Mouse (Mus musculus): ENCODE measurements around the gene Tardbp. TPM values are rescaled to one million over a fixed set of nuclear protein-coding genes. Genes with fewer than 3 reads are reported as not detected.

The Tardbp gene
- polyA plus RNA-seq, 1 experiment from 2014 or later, result 166 TPM

DNA sequence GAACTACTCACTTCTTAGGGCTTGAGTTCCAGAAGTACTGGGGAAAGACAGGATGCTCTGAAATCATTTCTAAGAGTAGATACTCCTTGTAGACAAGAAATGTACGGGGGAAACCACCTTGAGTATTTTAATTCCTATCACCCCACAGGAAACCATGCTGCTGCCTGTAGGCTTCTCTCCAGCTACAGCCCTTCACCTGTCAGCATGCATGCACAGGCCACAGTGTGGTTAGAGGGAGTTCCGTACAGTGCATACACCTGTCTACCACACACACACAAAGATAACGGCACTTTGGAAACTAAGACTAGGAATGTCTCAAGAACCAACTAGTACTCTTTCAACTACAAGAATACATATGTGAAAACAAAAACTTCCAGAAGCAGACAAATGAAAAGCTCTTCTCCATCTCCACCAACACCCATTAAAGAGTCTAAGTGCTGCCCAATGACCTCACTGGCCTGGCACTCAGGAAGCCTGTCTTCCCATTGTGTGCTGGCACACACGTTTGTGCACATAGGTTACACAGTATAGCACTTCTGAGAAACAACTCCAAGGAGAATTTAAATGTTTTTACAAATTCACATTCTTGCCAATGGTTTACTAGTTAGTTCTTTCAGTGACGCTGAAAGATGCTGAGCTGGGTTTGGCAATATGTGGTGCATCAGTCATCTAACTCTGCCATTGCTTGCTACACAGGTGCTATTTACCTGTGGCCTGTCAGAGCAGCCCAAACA is 16.0 kb downstream of the Tardbp start:
- no peaks in the 10 kb centered on the region for H3K9me3 ChIP-seq (replicated peaks; ENCODE audit: control insufficient read depth, low read length, poor library complexity, severe bottlenecking)
- WGBS, result 69% methylated on average over 5 of the region's 5 CpGs
- no peak overlapping the region for H3K27ac ChIP-seq (ENCODE audit: low read length)
- ATAC-seq, result no peak
- H3K4me2 ChIP-seq (ENCODE audit: low read length), result no peak overlapping the region
- H3K36me3 ChIP-seq (ENCODE audit: control insufficient read depth, insufficient read depth, low read length), result peaks cover 12% of the 10 kb centered on the region; the same call in 1 of the 2 replicates
- H3K9ac ChIP-seq (ENCODE audit: low read depth, low read length), result no peak overlapping the region
- H3K4me1 ChIP-seq (ENCODE audit: control insufficient read depth, insufficient read depth, low read length), result no peaks in the 10 kb centered on the region; the same call in 1 of the 2 replicates
- no peak overlapping the region for H3K4me3 ChIP-seq (ENCODE audit: low read depth, low read length)
- no peaks in the 10 kb centered on the region for H3K27me3 ChIP-seq (ENCODE audit: control insufficient read depth, insufficient read depth, low read depth, low read length)

- H3K27ac ChIP-seq (ENCODE audit: low read length), result no peak overlapping the region
- H3K27me3 ChIP-seq (ENCODE audit: control insufficient read depth, insufficient read depth, low read depth, low read length), result no peaks in the 10 kb centered on the region
- H3K9me3 ChIP-seq (replicated peaks; ENCODE audit: control insufficient read depth, low read length, poor library complexity, severe bottlenecking), result no peaks in the 10 kb centered on the region
- 90% methylated on average over 5 of the region's 5 CpGs for WGBS
- H3K36me3 ChIP-seq (ENCODE audit: control insufficient read depth, insufficient read depth, low read length), result peaks cover 9% of the 10 kb centered on the region; the same call in 1 of the 2 replicates
- no peak overlapping the region for H3K4me3 ChIP-seq (ENCODE audit: low read depth, low read length)
- ATAC-seq, result no peak
- no peak overlapping the region for H3K4me2 ChIP-seq (ENCODE audit: low read length)
- no peaks in the 10 kb centered on the region; the same call in 1 of the 2 replicates for H3K4me1 ChIP-seq (ENCODE audit: control insufficient read depth, insufficient read depth, low read length)
- no peak overlapping the region for H3K9ac ChIP-seq (ENCODE audit: low read depth, low read length)
Measured at GRCm38 (mm10) chr4:148609805-148610204, 17.0 kb downstream of the Tardbp start.

DNA sequence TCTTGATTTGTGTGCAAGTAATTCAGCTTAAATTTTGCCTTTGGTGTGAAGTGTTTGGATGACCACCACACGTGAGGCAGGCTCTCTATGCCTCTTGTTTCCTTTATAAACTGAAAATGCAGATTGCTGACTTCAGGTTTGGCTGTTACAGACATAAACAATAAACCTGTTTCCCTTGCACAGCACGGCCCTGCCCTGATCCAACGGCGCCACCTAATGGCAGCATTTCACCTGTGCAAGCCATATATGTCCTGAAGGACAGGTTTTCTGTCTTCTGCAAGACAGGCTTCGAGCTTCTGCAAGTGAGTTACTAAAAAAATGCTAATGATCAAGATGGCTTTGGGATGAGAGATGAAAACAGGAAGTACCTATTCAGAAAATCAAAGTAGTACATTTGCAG is 19.1 kb downstream of the Tardbp start:
- Histone ChIP-seq H3K4me1 (ENCODE audit: control insufficient read depth, insufficient read depth, low read length) (no peaks in the 10 kb centered on the region), H3K36me3 (ENCODE audit: control insufficient read depth, insufficient read depth, low read length) (no peaks in the 10 kb centered on the region), H3K27me3 (ENCODE audit: control insufficient read depth, insufficient read depth, low read depth, low read length) (no peaks in the 10 kb centered on the region), H3K4me2 (ENCODE audit: low read length) (no peak overlapping the region), H3K27ac (ENCODE audit: low read length) (no peak overlapping the region), H3K9ac (ENCODE audit: low read depth, low read length) (no peak overlapping the region), H3K9me3 (replicated peaks; ENCODE audit: control insufficient read depth, low read length, poor library complexity, severe bottlenecking) (no peaks in the 10 kb centered on the region), H3K4me3 (ENCODE audit: low read depth, low read length) (no peak overlapping the region)
- 23% methylated on average over 5 of the region's 5 CpGs for WGBS
- ATAC-seq, result no peak

- no peak overlapping the region for H3K4me3 ChIP-seq (ENCODE audit: low read depth, low read length)
- no peak overlapping the region for H3K27ac ChIP-seq (ENCODE audit: low read length)
- H3K4me1 ChIP-seq (ENCODE audit: control insufficient read depth, insufficient read depth, low read length), result no peaks in the 10 kb centered on the region
- WGBS, result 85% methylated on average over 3 of the region's 3 CpGs
- H3K9me3 ChIP-seq (replicated peaks; ENCODE audit: control insufficient read depth, low read length, poor library complexity, severe bottlenecking), result no peaks in the 10 kb centered on the region
- H3K4me2 ChIP-seq (ENCODE audit: low read length), result no peak overlapping the region
- ATAC-seq, result no peak
- no peaks in the 10 kb centered on the region for H3K27me3 ChIP-seq (ENCODE audit: control insufficient read depth, insufficient read depth, low read depth, low read length)
- no peaks in the 10 kb centered on the region for H3K36me3 ChIP-seq (ENCODE audit: control insufficient read depth, insufficient read depth, low read length)
- no peak overlapping the region for H3K9ac ChIP-seq (ENCODE audit: low read depth, low read length)
Measured at GRCm38 (mm10) chr4:148604541-148605165, 22.2 kb downstream of the Tardbp start.

GRCm38 (mm10) chr4:148604141-148604540 is 22.7 kb downstream of the Tardbp start:
- H3K9ac ChIP-seq (ENCODE audit: low read depth, low read length), result no peak overlapping the region

DNA sequence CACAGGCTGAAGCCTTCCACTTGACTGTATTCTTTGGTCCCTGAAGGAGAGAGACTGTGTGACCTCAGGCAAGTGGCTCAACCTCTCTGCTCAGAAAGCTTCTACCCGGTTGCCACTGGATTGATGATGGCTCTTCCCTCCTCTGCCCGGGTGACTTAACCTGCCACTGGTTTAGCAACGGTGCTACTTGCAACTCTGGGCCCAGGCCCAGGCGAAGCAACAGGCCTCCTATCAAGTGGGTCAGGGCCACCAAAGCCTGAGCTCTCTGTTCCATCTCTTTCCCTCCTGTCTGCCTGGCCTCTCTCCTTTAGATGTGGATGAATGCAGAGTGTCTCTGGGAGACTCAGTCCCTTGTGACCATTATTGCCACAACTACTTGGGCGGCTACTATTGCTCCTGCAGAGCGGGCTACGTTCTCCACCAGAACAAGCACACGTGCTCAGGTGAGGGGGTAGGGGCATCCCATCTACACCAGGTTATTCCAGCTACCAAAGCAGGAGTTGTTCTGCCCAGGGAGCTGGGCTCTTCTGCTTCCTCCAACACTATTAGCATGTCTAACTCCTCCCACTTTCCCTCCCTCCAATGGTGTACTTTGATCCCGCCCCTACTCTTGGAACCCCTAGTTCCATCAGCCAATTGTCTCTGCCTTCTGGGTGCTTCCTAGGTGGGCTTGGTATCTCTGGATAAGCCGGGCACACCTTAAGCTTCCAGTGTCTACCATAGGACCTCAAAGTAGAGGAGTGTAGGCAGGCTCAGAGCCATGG is 23.3 kb downstream of the Tardbp start:
- Histone ChIP-seq H3K4me3 (ENCODE audit: low read depth, low read length) (no peak overlapping the region), H3K9me3 (replicated peaks; ENCODE audit: control insufficient read depth, low read length, poor library complexity, severe bottlenecking) (no peaks in the 10 kb centered on the region), H3K9ac (ENCODE audit: low read depth, low read length) (no peak overlapping the region), H3K27me3 (ENCODE audit: control insufficient read depth, insufficient read depth, low read depth, low read length) (no peaks in the 10 kb centered on the region), H3K4me1 (ENCODE audit: control insufficient read depth, insufficient read depth, low read length) (no peaks in the 10 kb centered on the region), H3K36me3 (ENCODE audit: control insufficient read depth, insufficient read depth, low read length) (no peaks in the 10 kb centered on the region), H3K27ac (ENCODE audit: low read length) (no peak overlapping the region), H3K4me2 (ENCODE audit: low read length) (no peak overlapping the region)
- WGBS, result 76% methylated on average over 10 of the region's 10 CpGs
- ATAC-seq, result no peak

More at GRCm38 (mm10) chr4:148604141-148604540, 22.7 kb downstream of the Tardbp start:
- no peak overlapping the region for H3K27ac ChIP-seq (ENCODE audit: low read length)
- H3K9me3 ChIP-seq (replicated peaks; ENCODE audit: control insufficient read depth, low read length, poor library complexity, severe bottlenecking), result no peaks in the 10 kb centered on the region
- no peak overlapping the region for H3K4me2 ChIP-seq (ENCODE audit: low read length)
- no peak overlapping the region for H3K4me3 ChIP-seq (ENCODE audit: low read depth, low read length)
- H3K4me1 ChIP-seq (ENCODE audit: control insufficient read depth, insufficient read depth, low read length), result no peaks in the 10 kb centered on the region
- H3K36me3 ChIP-seq (ENCODE audit: control insufficient read depth, insufficient read depth, low read length), result no peaks in the 10 kb centered on the region
- 85% methylated on average over 7 of the region's 7 CpGs for WGBS
- no peak for ATAC-seq
- no peaks in the 10 kb centered on the region for H3K27me3 ChIP-seq (ENCODE audit: control insufficient read depth, insufficient read depth, low read depth, low read length)

DNA sequence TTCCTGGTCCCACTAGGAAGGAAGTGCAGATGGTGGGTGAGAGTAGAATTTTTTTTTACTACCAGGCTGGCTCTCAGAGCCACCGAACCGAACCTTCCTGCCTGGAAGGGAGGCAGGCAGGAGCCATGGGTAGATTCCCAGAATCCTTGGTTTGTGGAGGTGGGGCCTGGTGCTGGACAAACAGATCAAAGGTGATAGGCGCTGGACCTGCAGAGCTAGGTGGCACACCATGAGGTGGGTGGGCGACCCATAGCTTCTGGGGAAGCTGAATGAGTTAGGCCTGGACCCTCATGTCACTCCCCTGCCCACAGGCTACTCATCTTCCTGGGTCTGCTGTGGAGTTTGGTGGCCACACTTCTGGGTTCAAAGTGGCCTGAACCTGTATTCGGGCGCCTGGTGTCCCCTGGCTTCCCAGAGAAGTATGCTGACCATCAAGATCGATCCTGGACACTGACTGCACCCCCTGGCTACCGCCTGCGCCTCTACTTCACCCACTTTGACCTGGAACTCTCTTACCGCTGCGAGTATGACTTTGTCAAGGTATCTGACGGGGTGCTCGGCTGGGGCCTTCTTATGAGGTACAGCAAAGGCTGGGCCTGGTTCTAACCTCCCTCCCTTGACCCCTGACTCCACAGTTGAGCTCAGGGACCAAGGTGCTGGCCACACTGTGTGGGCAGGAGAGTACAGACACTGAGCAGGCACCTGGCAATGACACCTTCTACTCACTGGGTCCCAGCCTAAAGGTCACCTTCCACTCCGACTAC is 24.3 kb downstream of the Tardbp start, which contains the start of gene Masp2:
Gene Masp2 (plus strand): TSS at position 198 of the 764 bp plus-strand sequence.
- H3K36me3 ChIP-seq (ENCODE audit: control insufficient read depth, insufficient read depth, low read length), result no peaks in the 10 kb centered on the region
- H3K4me3 ChIP-seq (ENCODE audit: low read depth, low read length), result no peak within 1 kb of the TSS
- H3K27ac ChIP-seq (ENCODE audit: low read length), result no peak within 1 kb of the TSS
- H3K9me3 ChIP-seq (replicated peaks; ENCODE audit: control insufficient read depth, low read length, poor library complexity, severe bottlenecking), result no peaks in the 10 kb centered on the region
- H3K4me1 ChIP-seq (ENCODE audit: control insufficient read depth, insufficient read depth, low read length), result no peaks in the 10 kb centered on the region
- H3K4me2 ChIP-seq (ENCODE audit: low read length), result no peak within 1 kb of the TSS
- no peaks in the 10 kb centered on the region for H3K27me3 ChIP-seq (ENCODE audit: control insufficient read depth, insufficient read depth, low read depth, low read length)
- WGBS, result 88% methylated on average over 14 of the region's 14 CpGs
- ATAC-seq, result no peak
- H3K9ac ChIP-seq (ENCODE audit: low read depth, low read length), result no peak within 1 kb of the TSS

DNA sequence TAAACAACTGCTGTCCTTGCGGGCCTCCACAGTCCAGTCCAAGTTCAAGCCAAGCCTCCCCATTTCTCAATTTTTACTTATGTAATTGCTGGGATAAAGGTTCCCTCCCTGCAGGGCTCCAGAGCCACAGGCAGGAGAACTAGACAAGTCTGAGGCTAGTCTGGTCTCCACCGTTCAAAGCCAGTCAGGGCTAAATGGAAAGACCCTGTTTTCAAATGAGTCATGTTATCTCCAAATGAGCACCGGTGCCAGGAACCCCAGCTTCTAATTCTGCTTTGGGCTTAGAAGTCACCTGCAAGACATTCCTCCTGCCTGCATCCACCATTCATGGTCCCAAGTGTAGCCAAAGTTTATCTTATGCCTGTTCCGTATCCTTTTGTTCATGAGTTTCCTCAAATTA is 24.9 kb downstream of the Tardbp start:
- Histone ChIP-seq H3K4me2 (ENCODE audit: low read length) (no peak overlapping the region), H3K4me1 (ENCODE audit: control insufficient read depth, insufficient read depth, low read length) (no peaks in the 10 kb centered on the region), H3K27me3 (ENCODE audit: control insufficient read depth, insufficient read depth, low read depth, low read length) (no peaks in the 10 kb centered on the region), H3K9me3 (replicated peaks; ENCODE audit: control insufficient read depth, low read length, poor library complexity, severe bottlenecking) (no peaks in the 10 kb centered on the region), H3K27ac (ENCODE audit: low read length) (no peak overlapping the region), H3K36me3 (ENCODE audit: control insufficient read depth, insufficient read depth, low read length) (no peaks in the 10 kb centered on the region; the same call in 1 of the 2 replicates), H3K4me3 (ENCODE audit: low read depth, low read length) (no peak overlapping the region), H3K9ac (ENCODE audit: low read depth, low read length) (no peak overlapping the region)
- ATAC-seq, result no peak
- 91% methylated on average over 4 of the region's 4 CpGs for whole genome bisulfite sequencing
